Mouse (Mus musculus): ENCODE data around the gene Syngr4. TPM values are rescaled to one million over a fixed set of nuclear protein-coding genes. Genes with fewer than 3 reads are reported as not detected.

Syngr4 gene
- not detected for polyA plus RNA-seq (2017; shearing (Covaris generic))

GRCm38 (mm10) chr7:45896517-45897257, at the start of gene Syngr4, which contains the start of gene Tmem143:
TSS of gene Syngr4 (minus strand) at chr7:45896714.
TSS of gene Tmem143 (plus strand) at chr7:45896941.

GRCm38 (mm10) chr7:45923762-45924428, 27.4 kb upstream of the Syngr4 start, which contains the start of gene Ccdc114:
TSS of gene Ccdc114 (plus strand) at chr7:45924072.

GRCm38 (mm10) chr7:45921242-45921621, 24.7 kb upstream of the Syngr4 start, which contains the start of gene Emp3:
TSS of gene Emp3 (minus strand) at chr7:45921404.

GRCm38 (mm10) chr7:45878278-45878677, 18.2 kb downstream of the Syngr4 start, which contains the start of gene Grin2d:
TSS of gene Grin2d (minus strand) at chr7:45878378.

GRCm38 (mm10) chr7:45872624-45873023, 23.9 kb downstream of the Syngr4 start, which contains the start of gene Kdelr1:
TSS of gene Kdelr1 (plus strand) at chr7:45872772.

Other genes starting within 250 kb of the Syngr4 start
- gene Fut2, start 230.3 kb downstream of the Syngr4 start, polyA plus RNA-seq (2017; shearing (Covaris generic)), result 0.89 TPM
- not detected for gene Ntn5, start 212.7 kb downstream of the Syngr4 start, polyA plus RNA-seq (2017; shearing (Covaris generic))
- not detected for gene Sec1, start 202.3 kb downstream of the Syngr4 start, polyA plus RNA-seq (2017; shearing (Covaris generic))
- 1.3 TPM for gene Car11, start 196.9 kb downstream of the Syngr4 start, polyA plus RNA-seq (2017; shearing (Covaris generic))
- 7.4 TPM for gene Dbp, start 191.6 kb downstream of the Syngr4 start, polyA plus RNA-seq (2017; shearing (Covaris generic))
- gene Rpl18, start 181.3 kb downstream of the Syngr4 start, polyA plus RNA-seq (2017; shearing (Covaris generic)), result 1,531 TPM
- gene Sphk2, start 178.7 kb downstream of the Syngr4 start, polyA plus RNA-seq (2017; shearing (Covaris generic)), result 17.9 TPM
- gene Fam83e, start 175.5 kb downstream of the Syngr4 start, polyA plus RNA-seq (2017; shearing (Covaris generic)), result 0.57 TPM
- gene Spaca4, start 170.9 kb downstream of the Syngr4 start, polyA plus RNA-seq (2017; shearing (Covaris generic)), result not detected
- gene Lmtk3, start 113.0 kb downstream of the Syngr4 start, polyA plus RNA-seq (2017; shearing (Covaris generic)), result 0.13 TPM
- 13.1 TPM for gene Sult2b1, start 112.0 kb downstream of the Syngr4 start, polyA plus RNA-seq (2017; shearing (Covaris generic))
- gene Cyth2, start 82.1 kb downstream of the Syngr4 start, polyA plus RNA-seq (2017; shearing (Covaris generic)), result 153 TPM
- 0.46 TPM for gene Kcnj14, start 71.9 kb downstream of the Syngr4 start, polyA plus RNA-seq (2017; shearing (Covaris generic))
- gene Grwd1, start 65.8 kb downstream of the Syngr4 start, polyA plus RNA-seq (2017; shearing (Covaris generic)), result 34.7 TPM
- 55.4 TPM for gene Kdelr1, start 23.9 kb downstream of the Syngr4 start, polyA plus RNA-seq (2017; shearing (Covaris generic))
- 0.84 TPM for gene Grin2d, start 18.3 kb downstream of the Syngr4 start, polyA plus RNA-seq (2017; shearing (Covaris generic))
- 3.7 TPM for gene Tmem143, start 227 bp upstream of the Syngr4 start, polyA plus RNA-seq (2017; shearing (Covaris generic))
- gene Emp3, start 24.7 kb upstream of the Syngr4 start, polyA plus RNA-seq (2017; shearing (Covaris generic)), result 436 TPM
- gene Ccdc114, start 27.4 kb upstream of the Syngr4 start, polyA plus RNA-seq (2017; shearing (Covaris generic)), result 1.2 TPM
- gene Abcc6, start 133.6 kb upstream of the Syngr4 start, polyA plus RNA-seq (2017; shearing (Covaris generic)), result 0.10 TPM
- 24.0 TPM for gene Nomo1, start 137.0 kb upstream of the Syngr4 start, polyA plus RNA-seq (2017; shearing (Covaris generic))
- 0.16 TPM for gene Kcnj11, start 204.1 kb upstream of the Syngr4 start, polyA plus RNA-seq (2017; shearing (Covaris generic))